Mouse (Mus musculus) stomach, embryonic 16.5 days (tissue): ENCODE data around the gene Mospd3. TPM values are rescaled to one million over a fixed set of nuclear protein-coding genes. Genes with fewer than 3 reads are reported as not detected.

ENCODE experiments used
- ATAC-seq: fragments of 200-750 bp; cut with Nextera tagmentation; 2 replicates; pipeline ENCODE4 v1.8.0; 2017; ENCODE audit warnings: moderate number of reproducible peaks, moderate TSS enrichment; ENCODE audit not compliant: insufficient read depth, low FRiP score
- H3K27ac ChIP-seq: fragments of 300-500 bp; sonication (generic); 2 replicates; pipeline ENCODE4 v1.5.1; 2014; ENCODE audit warnings: low read length
- H3K27me3 ChIP-seq: fragments of 300-500 bp; sonication (generic); 2 replicates; pipeline ENCODE4 v1.6.1; 2014; ENCODE audit warnings: low read length, control low read depth, mixed read lengths; ENCODE audit not compliant: control insufficient read depth, insufficient read depth
- H3K36me3 ChIP-seq: fragments of 300-500 bp; sonication (generic); 2 replicates; pipeline ENCODE4 v1.6.1; 2014; ENCODE audit warnings: low read length; ENCODE audit not compliant: control insufficient read depth, insufficient read depth
- H3K4me1 ChIP-seq: fragments of 300-500 bp; sonication (generic); 2 replicates; pipeline ENCODE4 v1.6.1; 2014; ENCODE audit warnings: low read length, control low read depth, mixed read lengths; ENCODE audit not compliant: control insufficient read depth, insufficient read depth
- H3K4me2 ChIP-seq: fragments of 300-500 bp; sonication (generic); 2 replicates; pipeline ENCODE4 v1.6.1; 2014; ENCODE audit warnings: low read depth, low read length, mixed read lengths
- H3K4me3 ChIP-seq: fragments of 300-500 bp; sonication (generic); replicated peaks from 2 replicates; pipeline ENCODE4 v1.5.1; 2014; ENCODE audit warnings: mild to moderate bottlenecking, low read length
- H3K9ac ChIP-seq: fragments of 300-500 bp; sonication (generic); 2 replicates; pipeline ENCODE4 v1.6.1; 2014; ENCODE audit warnings: low read length
- H3K9me3 ChIP-seq: fragments of 300-500 bp; sonication (generic); replicated peaks from 2 replicates; pipeline ENCODE4 v1.6.1; 2016; ENCODE audit warnings: low read length, control low read depth; ENCODE audit not compliant: control insufficient read depth
- WGBS: fragments of 180-500 bp; shearing (Covaris S2); extraction: QIAGEN DNeasy Blood & Tissue Kit; methylation state at CpG from one replicate; pipeline ENCODE4 v1.1.7; 2014; 5-methylcytosine and 5-hydroxymethylcytosine counted together
- polyA plus RNA-seq: library from polyadenylated mRNA; unstranded; fragments of >200 nt; fragmentation: Nextera tagmentation; extraction: Ambion mirVana; gene quantifications from 2 replicates; pipeline ENCODE4 v1.2.1, GENCODE M21; 2015

Mospd3 gene
- polyA plus RNA-seq, 1 experiment from 2014 or later = 24.3 TPM

DNA sequence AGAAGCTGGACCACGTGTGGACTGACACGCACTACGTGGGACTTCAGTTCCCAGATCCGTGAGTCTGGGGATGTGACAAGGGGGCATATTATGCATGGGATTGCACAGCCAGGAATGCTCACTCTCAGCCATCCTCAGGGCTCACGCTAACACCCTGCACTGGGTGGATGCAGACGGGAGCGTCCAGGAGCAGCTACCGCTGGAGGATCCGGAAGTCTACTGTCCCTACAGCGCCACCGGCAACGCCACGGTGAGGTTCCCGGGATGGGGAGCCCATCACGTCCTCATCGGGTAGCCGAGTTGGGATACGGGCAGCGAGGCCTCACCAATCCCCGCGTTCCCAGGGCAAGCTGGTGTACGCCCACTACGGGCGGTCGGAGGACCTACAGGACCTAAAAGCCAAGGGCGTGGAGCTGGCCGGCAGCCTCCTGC, 26.4 kb downstream of the Mospd3 start:
- ATAC-seq = no peak

GRCm38 (mm10) chr5:137570691-137571586, 29.9 kb downstream of the Mospd3 start:
- Histone ChIP-seq H3K4me3 (no peak overlapping the region), H3K4me1 (peaks cover 4% of the 10 kb centered on the region; the same call in 1 of the 2 replicates), H3K36me3 (no peaks in the 10 kb centered on the region), H3K27ac (no peak overlapping the region), H3K9me3 (no peaks in the 10 kb centered on the region), H3K9ac (no peak overlapping the region), H3K4me2 (no peak overlapping the region), H3K27me3 (no peaks in the 10 kb centered on the region)
- 69% methylated on average over 17 of the region's 17 CpGs for WGBS
- ATAC-seq = no peak

More for the DNA sequence above, 26.4 kb downstream of the Mospd3 start:
- Histone ChIP-seq H3K9me3 (no peaks in the 10 kb centered on the region), H3K36me3 (no peaks in the 10 kb centered on the region), H3K27me3 (no peaks in the 10 kb centered on the region), H3K4me2 (peak overlapping the region; percentile 50), H3K27ac (no peak overlapping the region), H3K4me3 (peak overlapping the region; percentile 23), H3K9ac (peak overlapping the region; percentile 43), H3K4me1 (peaks cover 4% of the 10 kb centered on the region; the same call in 1 of the 2 replicates)
- 9% methylated on average over 27 of the region's 27 CpGs for WGBS

- no peaks in the 10 kb centered on the region for H3K9me3 ChIP-seq
- no peak overlapping the region for H3K9ac ChIP-seq
- no peak overlapping the region for H3K4me2 ChIP-seq
- H3K4me1 ChIP-seq = peaks cover 4% of the 10 kb centered on the region; the same call in 1 of the 2 replicates
- no peak overlapping the region for H3K27ac ChIP-seq
- no peaks in the 10 kb centered on the region for H3K27me3 ChIP-seq
- H3K4me3 ChIP-seq = no peak overlapping the region
- no peaks in the 10 kb centered on the region for H3K36me3 ChIP-seq
- ATAC-seq = no peak
- 46% methylated on average over 7 of the region's 7 CpGs for WGBS
Observed at GRCm38 (mm10) chr5:137570181-137570580, 30.7 kb downstream of the Mospd3 start.

DNA sequence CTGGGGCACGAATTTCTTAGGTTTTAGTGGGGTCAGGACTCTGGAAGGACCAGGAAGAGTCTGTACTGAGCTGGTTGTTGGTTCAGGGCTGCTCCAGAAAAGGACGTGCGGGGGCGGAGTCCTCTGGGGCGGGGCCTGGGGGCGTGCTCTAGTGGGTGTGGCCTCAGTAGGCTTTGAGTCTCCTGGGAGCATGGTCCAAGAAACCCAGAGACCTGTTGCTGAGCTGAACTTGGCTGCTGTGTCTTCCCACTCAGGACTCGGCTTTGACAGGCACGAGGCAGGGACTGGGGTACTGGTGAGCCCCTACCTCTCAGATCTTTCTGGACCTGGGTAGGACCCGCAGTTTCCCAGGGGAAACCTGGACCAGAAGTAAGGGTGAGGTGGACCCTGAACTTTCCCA, 31.2 kb downstream of the Mospd3 start, which contains the start of gene Tfr2:
Gene Tfr2, plus strand, starts transcription at position 176 of the 400 bp plus-strand sequence.
- no peak within 1 kb of the TSS for H3K9ac ChIP-seq
- no peak within 1 kb of the TSS for H3K27ac ChIP-seq
- no peak within 1 kb of the TSS for H3K4me3 ChIP-seq
- H3K4me2 ChIP-seq = no peak within 1 kb of the TSS
- peak; percentile 86 for ATAC-seq
- H3K36me3 ChIP-seq = no peaks in the 10 kb centered on the region
- H3K4me1 ChIP-seq = peaks cover 4% of the 10 kb centered on the region; the same call in 1 of the 2 replicates
- H3K27me3 ChIP-seq = no peaks in the 10 kb centered on the region
- no peaks in the 10 kb centered on the region for H3K9me3 ChIP-seq
- WGBS = 24% methylated on average over 9 of the region's 9 CpGs

DNA sequence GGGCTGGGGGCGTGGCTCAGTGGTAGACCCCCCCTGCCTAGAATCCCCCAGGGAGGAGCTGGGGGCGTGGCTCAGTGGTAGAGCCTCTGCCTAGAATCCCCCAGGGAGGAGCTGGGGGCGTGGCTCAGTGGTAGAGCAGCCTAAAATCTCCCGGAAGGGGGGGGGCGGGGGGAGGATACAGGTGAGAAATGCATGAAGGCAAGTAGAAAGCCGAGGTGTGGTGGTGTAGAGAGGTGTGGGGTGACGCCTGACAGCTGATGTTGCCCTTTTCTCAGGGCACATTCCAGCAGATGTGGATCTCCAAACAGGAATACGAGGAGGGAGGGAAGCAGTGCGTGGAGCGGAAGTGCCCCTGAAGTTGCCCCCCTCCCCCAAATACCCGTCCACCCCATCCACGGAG, 31.8 kb downstream of the Mospd3 start:
- no peak for ATAC-seq
- H3K4me3 ChIP-seq = no peak overlapping the region
- no peaks in the 10 kb centered on the region for H3K9me3 ChIP-seq
- H3K9ac ChIP-seq = no peak overlapping the region
- H3K4me1 ChIP-seq = peaks cover 4% of the 10 kb centered on the region; the same call in 1 of the 2 replicates
- no peak overlapping the region for H3K27ac ChIP-seq
- H3K27me3 ChIP-seq = no peaks in the 10 kb centered on the region
- 71% methylated on average over 12 of the region's 12 CpGs for WGBS
- no peak overlapping the region for H3K4me2 ChIP-seq
- H3K36me3 ChIP-seq = no peaks in the 10 kb centered on the region

DNA sequence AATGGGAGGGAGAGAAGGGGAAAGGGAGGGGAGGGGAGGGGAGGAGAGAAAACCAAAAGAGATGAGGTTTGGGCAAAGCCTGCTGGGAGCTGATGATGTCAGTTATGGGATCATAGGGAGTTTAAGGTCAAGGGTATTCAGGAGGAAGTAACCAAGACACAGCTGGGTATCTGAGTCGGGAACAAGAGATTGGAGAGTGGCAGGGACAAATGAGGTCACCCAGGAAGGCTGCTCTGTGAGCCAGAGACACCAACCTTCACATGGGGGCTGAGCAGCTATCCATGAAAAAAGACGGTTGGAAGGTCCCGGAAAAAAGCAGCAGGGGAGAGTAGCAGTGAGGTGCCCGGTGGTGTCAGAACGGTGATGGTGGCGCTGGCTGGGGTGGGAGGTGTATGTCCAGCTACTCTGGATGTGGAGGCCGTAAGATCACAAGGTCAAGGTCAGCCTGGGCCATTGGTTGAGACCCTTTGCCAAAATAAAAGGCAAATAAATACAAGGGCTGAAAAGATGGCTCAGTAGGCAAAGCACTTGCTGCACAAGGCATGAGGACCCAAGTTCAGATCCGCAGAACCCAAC, 32.5 kb downstream of the Mospd3 start:
- H3K4me1 ChIP-seq = peaks cover 4% of the 10 kb centered on the region; the same call in 1 of the 2 replicates
- no peak overlapping the region for H3K27ac ChIP-seq
- no peak overlapping the region for H3K4me2 ChIP-seq
- ATAC-seq = no peak
- WGBS = 78% methylated on average over 8 of the region's 8 CpGs
- no peaks in the 10 kb centered on the region for H3K27me3 ChIP-seq
- H3K9me3 ChIP-seq = no peaks in the 10 kb centered on the region
- no peak overlapping the region for H3K4me3 ChIP-seq
- no peak overlapping the region for H3K9ac ChIP-seq
- no peaks in the 10 kb centered on the region for H3K36me3 ChIP-seq

- H3K27me3 ChIP-seq = no peaks in the 10 kb centered on the region
- no peak overlapping the region for H3K27ac ChIP-seq
- WGBS = 95% methylated on average over 5 of the region's 5 CpGs
- no peaks in the 10 kb centered on the region for H3K9me3 ChIP-seq
- no peak overlapping the region for H3K9ac ChIP-seq
- H3K4me2 ChIP-seq = no peak overlapping the region
- no peak for ATAC-seq
- H3K36me3 ChIP-seq = no peaks in the 10 kb centered on the region
- H3K4me1 ChIP-seq = peaks cover 4% of the 10 kb centered on the region; the same call in 1 of the 2 replicates
- H3K4me3 ChIP-seq = no peak overlapping the region
Observed at GRCm38 (mm10) chr5:137566416-137566815, 34.4 kb downstream of the Mospd3 start.

DNA sequence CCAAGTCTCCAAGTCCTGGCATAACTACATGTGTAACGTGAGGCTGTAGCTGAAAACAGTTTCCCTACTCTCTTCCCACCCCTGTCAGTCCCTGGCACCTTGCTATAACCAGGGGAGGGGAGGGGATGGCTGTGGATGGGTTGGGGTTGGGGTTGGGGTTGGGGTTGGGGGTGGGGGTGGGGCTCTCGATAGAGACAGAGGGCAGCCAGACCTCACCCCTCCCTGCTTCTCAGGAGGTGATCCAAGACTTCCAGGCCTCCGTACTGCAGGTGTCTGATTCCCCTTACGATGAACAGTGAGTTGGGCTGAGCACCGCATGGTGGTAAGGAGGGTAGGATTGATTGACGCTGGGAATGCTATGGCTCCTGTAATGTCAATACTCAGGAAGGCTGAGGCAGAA, 35.1 kb downstream of the Mospd3 start:
- no peak for ATAC-seq
- no peaks in the 10 kb centered on the region for H3K9me3 ChIP-seq
- H3K4me2 ChIP-seq = no peak overlapping the region
- 63% methylated on average over 6 of the region's 6 CpGs for WGBS
- H3K4me1 ChIP-seq = peaks cover 4% of the 10 kb centered on the region; the same call in 1 of the 2 replicates
- no peaks in the 10 kb centered on the region for H3K36me3 ChIP-seq
- H3K9ac ChIP-seq = no peak overlapping the region
- no peak overlapping the region for H3K4me3 ChIP-seq
- no peaks in the 10 kb centered on the region for H3K27me3 ChIP-seq
- H3K27ac ChIP-seq = no peak overlapping the region

DNA sequence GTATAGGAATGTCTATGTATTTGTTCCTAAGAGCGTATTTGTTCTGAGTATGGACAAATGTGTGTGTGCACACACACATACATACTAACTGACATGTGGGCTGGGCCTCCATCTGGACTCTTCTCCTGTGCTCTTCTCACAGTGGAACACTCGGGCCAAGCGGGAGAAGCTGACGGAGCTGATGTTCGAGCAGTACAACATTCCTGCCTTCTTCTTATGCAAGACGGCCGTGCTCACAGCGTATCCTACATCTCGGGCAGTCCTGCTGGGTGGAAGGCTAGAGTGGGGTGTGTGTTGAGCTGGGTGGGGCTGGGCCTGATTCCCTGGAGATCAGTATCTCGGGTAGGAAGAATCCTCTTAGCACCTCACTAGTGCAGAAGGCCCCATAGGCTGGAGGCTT, 37.9 kb downstream of the Mospd3 start:
- Histone ChIP-seq H3K4me2 (no peak overlapping the region), H3K4me1 (no peaks in the 10 kb centered on the region), H3K27ac (no peak overlapping the region), H3K4me3 (no peak overlapping the region), H3K9ac (no peak overlapping the region), H3K36me3 (no peaks in the 10 kb centered on the region), H3K9me3 (no peaks in the 10 kb centered on the region), H3K27me3 (no peaks in the 10 kb centered on the region)
- no peak for ATAC-seq
- WGBS = 58% methylated on average over 10 of the region's 10 CpGs
